Mouse (Mus musculus): ENCODE data around the gene Exoc2. TPM values are rescaled to one million over a fixed set of nuclear protein-coding genes. Genes with fewer than 3 reads are reported as not detected.
A peak's percentile ranks its signal among the peaks of the same experiment; 100 is the strongest.

Gene Exoc2
- polyA plus RNA-seq, 1 experiment from 2014 or later, result 32.2 TPM

- TF ChIP-seq CTCF (IDR thresholded peaks at IDR 0.05), result no peak
- no peaks in the 10 kb centered on the region for H3K27me3 ChIP-seq
- ChIA-PET POLR2A (interaction anchor here (0.5 kb wide), 1 partner anchor 14 kb away, joined by 5 read pairs; no protein-coding TSS in a partner anchor), CTCF (interaction anchor here (1.3 kb wide), 1 partner anchor 9 kb away, joined by 3 read pairs; no protein-coding TSS in a partner anchor)
- DNase-seq (ENCODE audit: low read depth, low spot score), result no peak
- peak; percentile 76 for ATAC-seq
- in situ Hi-C loops (cut with MboI; ENCODE audit: low pct_unique_long_range_greater_than_20kb), result no loop called here
Observed at GRCm38 (mm10) chr13:30782419-30782818, 191.5 kb downstream of the Exoc2 start.

GRCm38 (mm10) chr13:30781905-30782304 is 192.0 kb downstream of the Exoc2 start:
- in situ Hi-C loops (cut with MboI; ENCODE audit: low pct_unique_long_range_greater_than_20kb), result no loop called here
- TF ChIP-seq CTCF (IDR thresholded peaks at IDR 0.05), result no peak
- CTCF ChIA-PET, result interaction anchor here (1.3 kb wide), 1 partner anchor 9 kb away, joined by 3 read pairs; no protein-coding TSS in a partner anchor
- no peaks in the 10 kb centered on the region for H3K27me3 ChIP-seq
- peak; percentile 52 for ATAC-seq
- DNase-seq (ENCODE audit: low read depth, low spot score), result no peak
- POLR2A ChIA-PET, result no interaction called here

GRCm38 (mm10) chr13:30777678-30778179 is 196.2 kb downstream of the Exoc2 start:
- no peak for TF ChIP-seq CTCF (IDR thresholded peaks at IDR 0.05)
- ChIA-PET CTCF (no interaction called here), POLR2A (no interaction called here)
- in situ Hi-C loops (cut with MboI; ENCODE audit: low pct_unique_long_range_greater_than_20kb), result no loop called here
- H3K27me3 ChIP-seq, result peaks cover 14% of the 10 kb centered on the region
- ATAC-seq (no peak), DNase-seq (ENCODE audit: low read depth, low spot score) (no peak)

- H3K27me3 ChIP-seq, result peaks cover 18% of the 10 kb centered on the region
- CTCF ChIA-PET, result no interaction called here
- POLR2A ChIA-PET, result no interaction called here
- DNase-seq (ENCODE audit: low read depth, low spot score), result no peak
- in situ Hi-C loops (cut with MboI; ENCODE audit: low pct_unique_long_range_greater_than_20kb), result no loop called here
- no peak for TF ChIP-seq CTCF (IDR thresholded peaks at IDR 0.05)
- no peak for ATAC-seq
Observed at GRCm38 (mm10) chr13:30776021-30776420, 197.9 kb downstream of the Exoc2 start.

GRCm38 (mm10) chr13:30767477-30768127 is 206.3 kb downstream of the Exoc2 start:
- peaks cover 2% of the 10 kb centered on the region for H3K27me3 ChIP-seq

GRCm38 (mm10) chr13:30766636-30767476 is 207.0 kb downstream of the Exoc2 start:
- CTCF ChIA-PET, result no interaction called here
- no peak for ATAC-seq
- DNase-seq (ENCODE audit: low read depth, low spot score), result no peak
- in situ Hi-C loops (cut with MboI; ENCODE audit: low pct_unique_long_range_greater_than_20kb), result no loop called here
- no peak for TF ChIP-seq CTCF (IDR thresholded peaks at IDR 0.05)
- H3K27me3 ChIP-seq, result no peaks in the 10 kb centered on the region
- POLR2A ChIA-PET, result no interaction called here

More at GRCm38 (mm10) chr13:30767477-30768127, 206.3 kb downstream of the Exoc2 start:
- ATAC-seq (no peak), DNase-seq (ENCODE audit: low read depth, low spot score) (no peak)
- POLR2A ChIA-PET, result no interaction called here
- TF ChIP-seq CTCF (IDR thresholded peaks at IDR 0.05), result no peak
- CTCF ChIA-PET, result interaction anchor here (0.6 kb wide), 1 partner anchor 14 kb away, joined by 3 read pairs; no protein-coding TSS in a partner anchor
- in situ Hi-C loops (cut with MboI; ENCODE audit: low pct_unique_long_range_greater_than_20kb), result no loop called here

- in situ Hi-C loops (cut with MboI; ENCODE audit: low pct_unique_long_range_greater_than_20kb), result no loop called here
- no peaks in the 10 kb centered on the region for H3K27me3 ChIP-seq
- TF ChIP-seq CTCF (IDR thresholded peaks at IDR 0.05), result no peak
- ATAC-seq (no peak), DNase-seq (ENCODE audit: low read depth, low spot score) (no peak)
- CTCF ChIA-PET, result no interaction called here
- POLR2A ChIA-PET, result no interaction called here
Observed at GRCm38 (mm10) chr13:30765906-30766305, 208.0 kb downstream of the Exoc2 start.

- DNase-seq (ENCODE audit: low read depth, low spot score) (no peak), ATAC-seq (no peak)
- no peaks in the 10 kb centered on the region for H3K27me3 ChIP-seq
- ChIA-PET POLR2A (no interaction called here), CTCF (no interaction called here)
- in situ Hi-C loops (cut with MboI; ENCODE audit: low pct_unique_long_range_greater_than_20kb), result no loop called here
- no peak for TF ChIP-seq CTCF (IDR thresholded peaks at IDR 0.05)
Observed at GRCm38 (mm10) chr13:30764014-30764740, 209.7 kb downstream of the Exoc2 start.

Other genes starting within 250 kb of the Exoc2 start
- gene Irf4, start 224.9 kb downstream of the Exoc2 start, polyA plus RNA-seq (2021), result 0.15 TPM
- not detected for gene Hus1b, start 26.3 kb downstream of the Exoc2 start, polyA plus RNA-seq (2021)
- gene Gm5447, start 111 bp upstream of the Exoc2 start, polyA plus RNA-seq (2021), result 0.21 TPM